Mouse (Mus musculus) bone marrow macrophage, adult 2 months (primary cell): ENCODE measurements around the gene Depdc1a. TPM values are rescaled to one million over a fixed set of nuclear protein-coding genes. Genes with fewer than 3 reads are reported as not detected.
"Not testable (repeated sequence)": the region's sequence is repeated elsewhere in the genome, so short reads cannot be mapped to it uniquely, and the experiment has no call there.

Source experiments
- H3K27ac ChIP-seq: 2 replicates; pipeline ENCODE4 v1.5.1; 2012; ENCODE audit warnings: low read depth, low read length; ENCODE audit not compliant: insufficient read depth
- H3K4me1 ChIP-seq: 2 replicates; pipeline ENCODE4 v1.6.1; 2012; ENCODE audit warnings: low read length; ENCODE audit not compliant: control insufficient read depth, insufficient read depth
- H3K4me3 ChIP-seq: 2 replicates; pipeline ENCODE4 v1.5.1; 2012; ENCODE audit warnings: mild to moderate bottlenecking, low read length, moderate library complexity; ENCODE audit not compliant: insufficient read depth
- CTCF ChIP-seq: IDR thresholded peaks from 2 replicates; pipeline ENCODE4 v1.5.1; 2012; ENCODE audit warnings: low read depth, mild to moderate bottlenecking, low read length, moderate library complexity
- POLR2A ChIP-seq: IDR thresholded peaks from 2 replicates; pipeline ENCODE4 v1.6.1; 2012; ENCODE audit warnings: mild to moderate bottlenecking, low read depth, low read length, borderline replicate concordance
- polyA plus RNA-seq: library from polyadenylated mRNA; stranded (reverse); fragments of >200 nt; gene quantifications from 2 replicates; pipeline ENCODE4 v1.2.4, GENCODE M21; 2012; ENCODE audit not compliant: missing spikeins, insufficient read depth, insufficient read length

Gene Depdc1a
- 8.1 and 8.5 TPM in 2 replicates for polyA plus RNA-seq

DNA sequence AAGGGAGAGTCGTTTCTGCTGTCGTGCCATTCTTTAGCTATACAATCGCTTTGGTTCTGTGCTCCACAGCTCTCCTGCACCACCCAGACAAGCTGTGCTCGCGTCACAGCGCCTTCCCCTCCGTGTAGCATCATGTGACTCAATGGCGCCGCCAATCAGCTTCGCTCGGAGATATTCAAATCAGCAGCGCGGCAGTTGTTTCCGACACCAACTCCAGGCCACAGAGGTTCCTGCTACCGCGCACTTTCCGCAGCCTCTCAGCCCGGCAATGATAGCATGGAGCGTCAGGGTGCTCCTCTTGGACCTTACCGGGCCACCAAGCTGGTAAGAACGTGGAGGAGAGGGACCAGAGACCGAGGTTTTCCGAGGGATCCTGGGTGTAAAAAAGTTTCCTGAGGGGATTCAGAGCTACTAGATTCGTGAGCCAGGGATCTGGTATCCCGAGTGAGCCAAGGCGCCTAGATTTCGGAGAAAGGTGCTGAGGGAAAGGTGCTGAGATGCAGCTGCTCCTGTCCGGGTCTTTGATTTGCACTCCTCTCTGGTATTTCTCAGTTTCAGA, at the start of gene Depdc1a:
Depdc1a (plus strand) TSS at position 191 of the 559 bp plus-strand sequence.
- Histone ChIP-seq H3K4me3 (peak within 1 kb of the TSS; percentile 67), H3K4me1 (no peaks in the 10 kb centered on the region), H3K27ac (no peak within 1 kb of the TSS)
- TF ChIP-seq CTCF (no peak), POLR2A (no peak)

DNA sequence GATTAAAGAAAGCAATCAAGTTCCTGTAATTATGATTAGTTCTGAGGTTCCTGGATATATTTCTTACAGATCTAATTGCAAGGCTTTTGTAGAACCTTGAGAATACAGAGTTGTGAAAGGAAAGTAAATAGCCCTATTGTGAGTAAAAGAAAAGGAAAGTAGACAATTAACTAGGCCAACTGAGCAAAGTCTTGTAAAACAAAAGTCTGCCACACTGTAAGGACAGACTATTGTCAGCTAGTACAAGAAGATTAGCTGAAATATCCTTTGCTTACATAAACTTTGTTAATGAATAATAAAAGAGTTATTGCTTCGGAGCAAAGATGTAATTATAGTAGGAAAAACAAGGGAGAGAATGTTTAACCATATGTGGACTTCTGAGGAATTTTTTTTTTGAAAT, 25.2 kb upstream of the Depdc1a start:
- TF ChIP-seq CTCF, result no peak
- TF ChIP-seq POLR2A, result no peak
- no peak overlapping the region for H3K27ac ChIP-seq
- no peak overlapping the region for H3K4me3 ChIP-seq
- no peaks in the 10 kb centered on the region for H3K4me1 ChIP-seq

DNA sequence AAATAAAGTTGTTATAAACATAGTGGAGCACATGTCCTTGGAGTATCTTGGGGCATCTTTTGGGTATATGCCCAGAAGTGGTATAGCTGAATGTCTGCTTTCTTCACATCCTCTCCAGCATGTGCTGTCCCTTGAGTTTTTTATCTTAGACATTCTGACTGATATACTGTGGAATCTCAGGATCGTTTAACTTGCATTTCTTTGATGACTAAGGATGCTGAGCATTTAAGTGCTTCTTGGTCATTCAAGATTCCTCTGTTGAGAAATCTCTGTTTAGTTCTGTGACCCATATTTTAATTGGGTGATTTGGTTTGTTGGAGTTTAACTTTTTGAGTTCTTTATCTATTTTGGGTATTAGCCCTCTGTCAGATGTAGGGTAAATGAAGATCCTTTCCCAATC, 19.8 kb upstream of the Depdc1a start:
- Histone ChIP-seq H3K4me1 (no peaks in the 10 kb centered on the region), H3K4me3 (no peak overlapping the region), H3K27ac (no peak overlapping the region)
- TF ChIP-seq CTCF (no peak), POLR2A (no peak)

DNA sequence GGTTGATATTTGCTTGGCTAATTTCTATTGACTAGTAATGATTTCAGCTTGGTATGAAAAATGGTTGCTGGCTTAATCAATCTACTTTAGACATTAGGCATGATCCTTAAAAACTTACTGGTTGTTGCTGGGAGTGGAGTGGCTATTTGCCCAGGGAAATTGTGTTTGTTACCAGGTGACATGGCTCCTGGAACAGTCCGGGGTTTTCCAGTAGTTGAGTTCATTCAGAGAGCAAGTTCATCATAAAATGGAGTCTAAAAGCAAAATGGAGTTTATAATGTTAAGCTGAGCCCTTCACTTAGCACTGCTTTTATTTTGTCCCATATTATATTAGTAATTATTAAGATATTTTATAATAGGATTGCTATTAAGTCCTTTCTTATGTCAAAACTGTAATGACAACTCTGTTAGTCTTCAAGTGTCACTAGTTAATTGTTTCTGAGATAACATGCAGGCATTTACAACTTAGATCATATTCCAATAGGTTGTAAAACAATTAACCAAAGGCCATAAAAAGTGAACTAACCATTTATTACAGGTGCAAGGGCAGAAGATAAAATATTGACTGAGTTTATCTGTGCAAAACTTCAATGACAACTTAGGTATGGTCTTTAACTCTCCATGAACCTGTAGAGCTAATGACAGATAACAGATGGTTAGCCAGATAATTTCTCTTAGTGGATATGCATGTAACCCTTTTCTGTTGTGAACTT, 17.8 kb upstream of the Depdc1a start:
- H3K4me3 ChIP-seq, result no peak overlapping the region
- no peaks in the 10 kb centered on the region for H3K4me1 ChIP-seq
- H3K27ac ChIP-seq, result no peak overlapping the region
- no peak for TF ChIP-seq POLR2A
- no peak for TF ChIP-seq CTCF

DNA sequence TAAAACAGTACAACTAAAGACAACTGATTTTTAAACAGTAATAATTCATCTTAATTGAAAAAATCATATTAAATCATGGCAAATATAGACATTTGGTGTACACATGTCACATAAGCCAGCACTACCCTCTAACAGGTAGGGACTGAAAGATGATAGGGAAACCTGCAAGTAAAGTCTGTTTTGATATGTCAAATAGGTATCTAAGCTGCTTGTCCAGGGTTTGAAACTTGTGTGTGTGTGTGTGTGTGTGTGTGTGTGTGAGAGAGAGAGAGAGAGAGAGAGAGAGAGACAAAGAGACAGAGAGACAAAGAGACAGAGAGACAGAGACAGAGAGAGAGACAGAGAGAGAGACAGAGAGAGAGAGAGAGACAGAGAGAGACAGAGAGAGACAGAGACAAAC, 524 bp upstream of the Depdc1a start:
- H3K4me1 ChIP-seq, H3K27ac ChIP-seq: not testable (repeated sequence)
- H3K4me3 ChIP-seq, result peak overlapping the region; percentile 67

DNA sequence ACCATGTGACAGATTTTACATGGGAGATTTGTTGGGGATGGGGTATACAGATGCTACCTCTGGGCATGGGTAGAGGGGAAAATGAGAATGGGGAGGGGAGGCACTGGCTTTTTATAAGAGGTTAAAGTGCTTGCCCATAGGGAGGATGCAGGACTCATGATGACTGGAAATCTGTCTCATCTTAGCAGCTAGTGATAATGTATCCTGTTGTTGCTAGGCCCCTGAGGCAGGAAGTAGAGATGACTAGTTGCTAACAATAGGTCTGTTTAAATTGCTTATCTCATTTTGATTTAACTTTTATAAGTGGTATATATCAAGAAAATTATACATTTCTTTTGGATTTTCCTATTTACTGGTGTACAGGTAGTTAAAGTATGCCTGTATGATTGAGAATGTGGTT, 13.7 kb downstream of the Depdc1a start:
- Histone ChIP-seq H3K4me1 (no peaks in the 10 kb centered on the region), H3K4me3 (no peak overlapping the region), H3K27ac (no peak overlapping the region)
- TF ChIP-seq POLR2A (no peak), CTCF (no peak)

DNA sequence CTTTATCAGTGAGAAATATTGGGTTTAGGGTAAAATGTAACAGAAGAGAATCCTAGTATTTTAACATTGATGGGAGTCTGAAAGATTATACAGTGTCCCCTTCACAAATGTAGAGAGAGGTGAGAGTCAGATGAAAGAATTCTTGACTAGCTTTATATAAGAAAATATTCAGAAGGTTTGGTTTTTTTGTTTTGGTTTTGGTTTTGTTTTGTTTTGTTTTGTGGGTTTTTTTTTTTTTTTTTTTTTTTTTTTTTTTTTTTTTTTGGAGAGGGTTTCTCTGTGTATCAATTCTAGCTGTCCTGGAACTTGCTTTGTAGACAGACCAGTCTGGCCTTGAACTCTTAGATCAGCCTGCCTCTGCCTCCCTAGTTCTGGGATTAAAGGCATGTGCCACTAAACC, 33.3 kb downstream of the Depdc1a start:
- H3K27ac ChIP-seq, result no peak overlapping the region
- no peak for TF ChIP-seq CTCF
- TF ChIP-seq POLR2A, result no peak
- H3K4me1 ChIP-seq, result no peaks in the 10 kb centered on the region
- H3K4me3 ChIP-seq, result no peak overlapping the region

DNA sequence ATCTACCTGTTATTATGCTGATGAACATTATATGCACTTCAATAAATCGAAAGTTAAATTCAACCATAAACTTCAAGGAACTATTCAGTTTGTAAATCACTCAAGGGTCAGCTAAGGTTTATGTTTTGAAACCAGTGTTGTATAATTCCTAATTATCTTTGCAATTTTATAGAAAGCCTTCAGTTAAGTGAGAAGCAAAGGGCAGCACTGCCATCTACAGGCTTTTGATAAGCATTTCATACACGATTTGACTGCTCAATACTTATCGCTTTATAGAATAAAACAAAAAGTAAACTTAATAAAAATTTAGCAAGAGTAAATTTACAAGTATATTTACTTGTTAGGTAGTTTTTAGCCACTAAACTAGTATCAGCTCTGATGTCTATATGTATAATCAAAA, 53.1 kb downstream of the Depdc1a start:
- H3K27ac ChIP-seq, result no peak overlapping the region
- no peaks in the 10 kb centered on the region for H3K4me1 ChIP-seq
- TF ChIP-seq POLR2A (no peak), CTCF (no peak)
- no peak overlapping the region for H3K4me3 ChIP-seq

DNA sequence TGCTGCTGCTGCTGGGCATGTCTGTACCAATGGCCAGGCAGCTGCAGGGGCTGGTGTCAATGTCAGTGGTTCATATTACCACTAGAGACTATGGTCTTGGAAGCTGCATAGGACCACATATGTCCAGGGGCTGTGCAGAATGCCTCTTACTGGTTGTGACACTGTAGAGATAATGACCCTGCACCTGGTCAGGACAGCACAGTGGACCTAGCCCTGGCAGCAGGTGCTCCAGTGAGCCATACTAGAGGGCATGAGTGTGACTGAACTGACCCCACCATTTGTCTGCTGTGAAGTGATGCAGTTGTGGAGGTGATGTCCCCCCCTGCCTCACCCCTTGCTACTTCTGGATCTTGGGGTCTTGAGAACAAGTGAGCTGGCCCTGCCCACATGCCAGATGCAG, 55.0 kb downstream of the Depdc1a start:
- H3K27ac ChIP-seq, result no peak overlapping the region
- no peak for TF ChIP-seq CTCF
- no peak for TF ChIP-seq POLR2A

More for the DNA sequence above, 55.0 kb downstream of the Depdc1a start:
- Histone ChIP-seq H3K4me1 (no peaks in the 10 kb centered on the region), H3K4me3 (no peak overlapping the region)

Other genes with a start within 250 kb of the Depdc1a start
- not detected in 2 replicates for gene Rpe65, start 103.7 kb downstream of the Depdc1a start, polyA plus RNA-seq